ENCODE assay signal across 19 mouse cellular contexts in the genomic region with DNA sequence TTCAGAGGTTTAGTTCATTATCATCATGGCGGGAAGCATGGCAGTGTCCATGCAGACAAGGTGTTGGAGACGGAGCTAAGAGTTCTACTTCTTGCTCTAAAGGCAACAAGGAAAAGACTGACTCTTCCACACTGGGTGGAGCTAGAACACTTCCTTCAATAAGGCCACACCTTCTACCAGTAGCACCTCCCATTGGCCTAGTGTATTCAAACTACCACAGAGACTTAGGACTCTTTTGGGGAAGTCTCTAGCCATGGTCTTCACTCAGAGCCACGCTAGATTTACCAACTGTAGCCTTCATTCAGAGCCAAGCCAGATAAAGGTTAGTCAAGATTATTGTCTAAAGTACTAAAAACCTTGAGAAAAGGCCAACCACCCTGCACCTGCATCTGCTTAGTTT. TPM values are rescaled to one million over a fixed set of nuclear protein-coding genes. Genes with fewer than 3 reads are reported as not detected.
A peak's percentile ranks its signal among the peaks of the same experiment; 100 is the strongest.
DNase-seq lines count a peak whose midpoint lies in the region; ATAC-seq and TF ChIP-seq lines count a peak whose summit lies in the region.
"Had no signal": no experiment of that assay in that cellular context is flagged by ENCODE, and none has a peak within 500 bp of the region (broad histone marks: within the 10 kb centered on the region; RNA-seq: fewer than 3 reads in every experiment).

No protein-coding gene starts in this region.

- TF ChIP-seq RAD21 in CH12.LX (IDR thresholded peaks at IDR 0.05; ENCODE audit: low read depth, low read length): no peak; the same call in 1 of the 2 replicates

- H3K4me1 ChIP-seq in liver, adult 2 months (ENCODE audit: control insufficient read depth, insufficient read depth, low read length): peaks cover 15% of the 10 kb centered on the region
- peaks cover 6 to 34% of the 10 kb centered on the region in 2 experiments; a peak in 2 of 4 replicates for H3K4me1 ChIP-seq in CH12.LX (ENCODE audit: control insufficient read depth in 1 of 2, insufficient read depth in 2 of 2)

- peaks cover 15% of the 10 kb centered on the region; the same call in 1 of the 2 replicates for H3K79me2 ChIP-seq in liver, adult 2 months (ENCODE audit: control insufficient read depth, insufficient read depth, low read length)
- H3K79me2 ChIP-seq in CH12.LX (replicated peaks; ENCODE audit: control insufficient read depth, extremely low read depth, insufficient read depth, poor library complexity, severe bottlenecking): peaks cover 32% of the 10 kb centered on the region

- ATAC-seq in megakaryocyte progenitor cell, adult 5-6 weeks (replicated peaks; ENCODE audit: poor library complexity): peak; percentile 67
- ATAC-seq: forebrain, embryonic 15.5 days; inflammation-experienced regulatory T-cells, adult 6 months; liver, postnatal 0 days had no signal

- dilution Hi-C loops in CH12.LX (cut with MboI; ENCODE audit: extremely low pct_ligation_motif_present, extremely low pct_unique_long_range_greater_than_20kb, low sequenced_read_pairs): no loop called here

- H3K36me3 ChIP-seq in liver, adult 2 months (ENCODE audit: control insufficient read depth, insufficient read depth, low read length): peaks cover 4% of the 10 kb centered on the region
- peaks cover under 1 to 23% of the 10 kb centered on the region in 2 experiments for H3K36me3 ChIP-seq in CH12.LX (replicated peaks in 1 of 2; ENCODE audit: control insufficient read depth in 1 of 2, insufficient read depth in 1 of 2, low read length in 1 of 2)
- H3K36me3 ChIP-seq: forebrain, embryonic 15.5 days; neural tube, embryonic 12.5 days had no signal

- H3K27me3 ChIP-seq in liver, adult 2 months (ENCODE audit: control insufficient read depth, insufficient read depth, low read length): no peaks in the 10 kb centered on the region
- H3K27me3 ChIP-seq in CH12.LX (replicated peaks): no peaks in the 10 kb centered on the region
- H3K27me3 ChIP-seq: forebrain, embryonic 15.5 days; heart, embryonic 15.5 days; limb, embryonic 12.5 days; neural tube, embryonic 12.5 days had no signal

- H3K9me3 ChIP-seq in CH12.LX (replicated peaks; ENCODE audit: low read length): no peaks in the 10 kb centered on the region
- H3K9me3 ChIP-seq: forebrain, embryonic 15.5 days; heart, embryonic 15.5 days; hindbrain, embryonic 10.5 days; limb, embryonic 12.5 days; neural tube, embryonic 12.5 days had no signal

- in situ Hi-C loops in CH12.LX (cut with MboI; ENCODE audit: low pct_ligation_motif_present, low pct_unique_long_range_greater_than_20kb, low sequenced_read_pairs): no loop called here

- no peak overlapping the region for H3K27ac ChIP-seq in liver, adult 2 months (replicated peaks; ENCODE audit: insufficient read depth, low read depth, low read length)
- H3K27ac ChIP-seq in CH12.LX (ENCODE audit: insufficient read depth, low read depth): no peak overlapping the region
- H3K27ac ChIP-seq: forebrain, embryonic 15.5 days; heart, embryonic 15.5 days; hindbrain, embryonic 10.5 days; limb, embryonic 12.5 days; neural tube, embryonic 12.5 days; stomach, postnatal 0 days had no signal

- no peak for TF ChIP-seq CTCF in liver, adult 2 months (IDR thresholded peaks at IDR 0.05; ENCODE audit: low read depth, low read length)
- no peak; a peak in 1 of 4 replicates for TF ChIP-seq CTCF in CH12.LX (conservative IDR thresholded peaks at IDR 0.05 in 1 of 2, IDR thresholded peaks at IDR 0.05 in 1 of 2; ENCODE audit: low read depth in 2 of 2, low read length in 2 of 2)

- peak; percentile 34 for DNase-seq in liver, adult 2 months (ENCODE audit: extremely low read depth, low read depth, low spot score)
- DNase-seq in liver (no peak), CH12.LX (ENCODE audit: extremely low read depth) (peak; percentile 68), ZHBTc4 (ENCODE audit: low read depth, low spot score) (peak; percentile 62)
- DNase-seq in cerebellum, adult 8-10 months: no peak
- DNase-seq in layer of hippocampus, adult 9-11 months: no peak
- DNase-seq: cerebellum, postnatal 14 days; gastrocnemius, postnatal 36 days; kidney, adult 9 months; liver, postnatal 0 days; thymus, postnatal 14 days had no signal

- H3K4me2 ChIP-seq in CH12.LX (ENCODE audit: insufficient read depth, low read depth, poor library complexity, severe bottlenecking): peak overlapping the region; percentile 58
- H3K4me2 ChIP-seq: forebrain, embryonic 15.5 days; heart, embryonic 15.5 days; limb, embryonic 12.5 days; neural tube, embryonic 12.5 days had no signal

- no peak for TF ChIP-seq EP300 in CH12.LX (IDR thresholded peaks at IDR 0.05; ENCODE audit: low read length)

- no peak for TF ChIP-seq POLR2A in liver, adult 2 months (IDR thresholded peaks at IDR 0.05; ENCODE audit: extremely low read depth, insufficient read depth, low read length)
- peak; percentile 62 for TF ChIP-seq POLR2A in CH12.LX (IDR thresholded peaks at IDR 0.05; ENCODE audit: low read depth, low read length)

- no peak overlapping the region for H3K4me3 ChIP-seq in liver, adult 2 months (ENCODE audit: insufficient read depth, low read depth, low read length)
- H3K4me3 ChIP-seq in CH12.LX (replicated peaks in 1 of 3; ENCODE audit: low read depth in 2 of 3, low read length in 2 of 3, poor library complexity in 1 of 3): no peak overlapping the region
- H3K4me3 ChIP-seq: forebrain, embryonic 15.5 days; heart, embryonic 15.5 days; hindbrain, embryonic 10.5 days; limb, embryonic 12.5 days; neural tube, embryonic 12.5 days had no signal

- 77% methylated on average over 3 of the region's 3 CpGs for WGBS in liver, adult 2 months

- no peak overlapping the region for H3K9ac ChIP-seq in liver, adult 2 months (ENCODE audit: low read depth, low read length)
- H3K9ac ChIP-seq in CH12.LX (ENCODE audit: insufficient read depth, low read depth): peak overlapping the region; percentile 43
- H3K9ac ChIP-seq: forebrain, embryonic 15.5 days; heart, embryonic 15.5 days; limb, embryonic 12.5 days; liver, postnatal 0 days; neural tube, embryonic 12.5 days had no signal

TF ChIP-seq in CH12.LX, 34 proteins besides CTCF, POLR2A, EP300 and RAD21:
- TF ChIP-seq E2F4 (IDR thresholded peaks at IDR 0.05; ENCODE audit: insufficient replicate concordance, low read depth, low read length) (no peak), ZNF384 (IDR thresholded peaks at IDR 0.05; ENCODE audit: low read depth, low read length) (no peak), UBTF (IDR thresholded peaks at IDR 0.05; ENCODE audit: low read depth, low read length) (no peak), HCFC1 (IDR thresholded peaks at IDR 0.05; ENCODE audit: low read depth, low read length) (no peak), ELF1 (IDR thresholded peaks at IDR 0.05; ENCODE audit: low read depth, low read length) (peak; percentile 56), POLR2AphosphoS2 (IDR thresholded peaks at IDR 0.05; ENCODE audit: low read depth, low read length) (peak; percentile 36; the same call in 1 of the 2 replicates), IRF4 (IDR thresholded peaks at IDR 0.05; ENCODE audit: low read depth, low read length) (no peak), TCF12 (IDR thresholded peaks at IDR 0.05; ENCODE audit: low read depth, low read length) (peak; percentile 36; the same call in 1 of the 2 replicates), PAX5 (IDR thresholded peaks at IDR 0.05; ENCODE audit: low read length) (no peak), NELFE (IDR thresholded peaks at IDR 0.05; ENCODE audit: low read depth, low read length) (peak; percentile 47; the same call in 1 of the 2 replicates), RCOR1 (conservative IDR thresholded peaks at IDR 0.05; ENCODE audit: low read depth, low read length) (no peak), USF2 (conservative IDR thresholded peaks at IDR 0.05; ENCODE audit: low read depth, low read length) (no peak), TBP (conservative IDR thresholded peaks at IDR 0.05; ENCODE audit: low read depth, low read length) (peak; percentile 71), MAFK (IDR thresholded peaks at IDR 0.05; ENCODE audit: insufficient replicate concordance, low read length) (no peak), MYC (IDR thresholded peaks at IDR 0.05; ENCODE audit: low read depth, low read length) (no peak), SIN3A (IDR thresholded peaks at IDR 0.05; ENCODE audit: low read length) (peak; percentile 39; the same call in 1 of the 2 replicates)

RNA-seq across cellular contexts. Expression of a gene that starts 2.3 kb away (rescaled TPM):
- 45.7 and 47.3 TPM in 2 replicates for total RNA-seq in liver, adult 2 months (2014; rRNA removed)
- polyA plus RNA-seq in liver, adult 2 months (2012; rRNA removed): 42.5 and 43.5 TPM in 2 replicates
- total RNA-seq in CH12.LX (2012; rRNA removed) (22.8 and 24.7 TPM in 2 replicates), CH12.LX (2014; rRNA removed) (21.7 and 26.7 TPM in 2 replicates)
- 13.7 and 18.8 TPM in 2 replicates for polyA plus RNA-seq in CH12.LX (2012; ENCODE audit: insufficient read length, low read depth)
- total RNA-seq in megakaryocyte progenitor cell, adult 5-6 weeks (2015): 19.6 and 24.6 TPM in 2 replicates
- 19.9 and 26.3 TPM in 2 replicates for total RNA-seq in megakaryocyte progenitor cell, adult 5-6 weeks (2017)

RNA-seq across cellular contexts. Expression of a gene that starts 2.4 kb away (rescaled TPM):
- 23.1 and 24.3 TPM in 2 replicates for total RNA-seq in liver, adult 2 months (2014; rRNA removed)
- polyA plus RNA-seq in liver, adult 2 months (2012; rRNA removed): 5.9 and 6.8 TPM in 2 replicates
- 150 and 176 TPM in 2 replicates for total RNA-seq in CH12.LX (2012; rRNA removed)
- total RNA-seq in CH12.LX (2014; rRNA removed): 203 and 230 TPM in 2 replicates
- polyA plus RNA-seq in CH12.LX (2012; ENCODE audit: insufficient read length, low read depth): 141 and 151 TPM in 2 replicates
- 130 and 154 TPM in 2 replicates for total RNA-seq in megakaryocyte progenitor cell, adult 5-6 weeks (2015)
- 122 and 128 TPM in 2 replicates for total RNA-seq in megakaryocyte progenitor cell, adult 5-6 weeks (2017)

RNA-seq across cellular contexts. Expression of a gene that starts 32.8 kb away (rescaled TPM):
- total RNA-seq in liver, adult 2 months (2014; rRNA removed): 14.1 and 15.4 TPM in 2 replicates
- polyA plus RNA-seq in liver, adult 2 months (2012; rRNA removed): 14.8 and 15.7 TPM in 2 replicates
- total RNA-seq in CH12.LX (2012; rRNA removed) (30.5 and 33.8 TPM in 2 replicates), CH12.LX (2014; rRNA removed) (21.0 and 22.3 TPM in 2 replicates)
- 16.6 and 17.7 TPM in 2 replicates for polyA plus RNA-seq in CH12.LX (2012; ENCODE audit: insufficient read length, low read depth)
- 47.7 and 55.6 TPM in 2 replicates for total RNA-seq in megakaryocyte progenitor cell, adult 5-6 weeks (2015)
- total RNA-seq in megakaryocyte progenitor cell, adult 5-6 weeks (2017): 40.1 and 44.7 TPM in 2 replicates

RNA-seq across cellular contexts. Expression of a gene that starts 32.9 kb away (rescaled TPM):
- 9.6 TPM in 2 replicates for total RNA-seq in liver, adult 2 months (2014; rRNA removed)
- polyA plus RNA-seq in liver, adult 2 months (2012; rRNA removed): 4.6 and 7.1 TPM in 2 replicates
- 32.2 and 33.7 TPM in 2 replicates for total RNA-seq in CH12.LX (2012; rRNA removed)
- total RNA-seq in CH12.LX (2014; rRNA removed): 38.2 and 39.2 TPM in 2 replicates
- 23.5 and 29.9 TPM in 2 replicates for polyA plus RNA-seq in CH12.LX (2012; ENCODE audit: insufficient read length, low read depth)
- 70.8 and 82.6 TPM in 2 replicates for total RNA-seq in megakaryocyte progenitor cell, adult 5-6 weeks (2015)
- 38.8 and 39.2 TPM in 2 replicates for total RNA-seq in megakaryocyte progenitor cell, adult 5-6 weeks (2017)

Comparison
In these comparisons a context has a peak if more than half of its experiments do, and no peak if none do; other contexts are left out.
1. DNase-seq: peak in liver, adult 2 months (single experiment), CH12.LX (single experiment) and ZHBTc4 (single experiment); none in liver (single experiment), cerebellum, adult 8-10 months (single experiment) and layer of hippocampus, adult 9-11 months (single experiment).